Mouse (Mus musculus) heart, postnatal 10 days (tissue): ENCODE measurements at regions not wholly inside any gene's neighbourhood (a gene's known extent, or its start where the extent isn't known, plus 50 kb on each side); places are given as distances from the start of the nearest gene placed in this dataset.

Experiments used
- DNase-seq, 2 experiments: peaks; one replicate each; pipeline ENCODE4 v3.0.0; 2021
- intact Hi-C: fragments of 180-260 bp; cut with DNase I; formaldehyde crosslinking; loops from one replicate; pipeline ENCODE4 v1.15.1; 2025

- no peak for DNase-seq
- intact Hi-C loops, result no loop called here
Measured at GRCm38 (mm10) chr12:97529556-97529955, 729.7 kb downstream of the Galc start.

- intact Hi-C loops, result no loop called here
- peak; percentile 34 to 52 for DNase-seq
Measured at GRCm38 (mm10) chr12:97525931-97526330, 733.3 kb downstream of the Galc start.

GRCm38 (mm10) chr12:97519834-97520489 is 739.3 kb downstream of the Galc start:
- intact Hi-C loops, result no loop called here
- DNase-seq, result no peak

GRCm38 (mm10) chr12:97517534-97517933 is 741.7 kb downstream of the Galc start:
- DNase-seq, result peak; percentile 11 to 21
- intact Hi-C loops, result no loop called here

GRCm38 (mm10) chr12:97515805-97516204 is 743.5 kb downstream of the Galc start:
- no peak for DNase-seq
- intact Hi-C loops, result no loop called here

- DNase-seq, result no peak
- intact Hi-C loops, result no loop called here
Measured at GRCm38 (mm10) chr12:97511866-97512265, 747.4 kb downstream of the Galc start.

GRCm38 (mm10) chr12:97501441-97501840 is 757.8 kb downstream of the Galc start:
- DNase-seq, result no peak
- intact Hi-C loops, result no loop called here

- intact Hi-C loops, result no loop called here
- no peak for DNase-seq
Measured at GRCm38 (mm10) chr12:97483559-97483958, 775.7 kb downstream of the Galc start.

- intact Hi-C loops, result no loop called here
- no peak for DNase-seq
Measured at GRCm38 (mm10) chr12:97476466-97477250, 782.6 kb downstream of the Galc start.

- DNase-seq, result no peak
- intact Hi-C loops, result no loop called here
Measured at GRCm38 (mm10) chr12:97475751-97476150, 783.5 kb downstream of the Galc start.

GRCm38 (mm10) chr12:97469183-97469582 is 790.1 kb downstream of the Galc start:
- intact Hi-C loops, result no loop called here

GRCm38 (mm10) chr12:97436141-97436540 is 823.1 kb downstream of the Galc start:
- no peak for DNase-seq
- intact Hi-C loops, result no loop called here

More at GRCm38 (mm10) chr12:97469183-97469582, 790.1 kb downstream of the Galc start:
- DNase-seq, result no peak

- DNase-seq, result no peak
- intact Hi-C loops, result no loop called here
Measured at GRCm38 (mm10) chr12:97434021-97434420, 825.2 kb downstream of the Galc start.

GRCm38 (mm10) chr12:97432704-97433103 is 826.6 kb downstream of the Galc start:
- DNase-seq, result no peak
- intact Hi-C loops, result no loop called here

GRCm38 (mm10) chr12:97428252-97428651 is 831.0 kb downstream of the Galc start:
- intact Hi-C loops, result no loop called here
- DNase-seq, result no peak

GRCm38 (mm10) chr12:97424726-97425125 is 834.5 kb downstream of the Galc start:
- intact Hi-C loops, result no loop called here
- DNase-seq, result no peak

GRCm38 (mm10) chr12:97403440-97403839 is 855.8 kb downstream of the Galc start:
- DNase-seq, result no peak
- intact Hi-C loops, result no loop called here

- no peak for DNase-seq
- intact Hi-C loops, result no loop called here
Measured at GRCm38 (mm10) chr12:97402412-97403396, 856.6 kb downstream of the Galc start.

GRCm38 (mm10) chr12:97398582-97398945 is 860.7 kb downstream of the Galc start:
- DNase-seq, result no peak
- intact Hi-C loops, result no loop called here

GRCm38 (mm10) chr12:97397850-97398581 is 861.2 kb downstream of the Galc start:
- intact Hi-C loops, result no loop called here
- peak in 1 of 2 experiments; percentile 5 for DNase-seq
